Mouse (Mus musculus) cerebellum, adult 11 months (tissue): ENCODE measurements around the gene Olfr1423.
"Not testable (repeated sequence)": the region's sequence is repeated elsewhere in the genome, so short reads cannot be mapped to it uniquely, and the experiment has no call there.

Experiments
- DNase-seq: peaks from one replicate; pipeline ENCODE4 v3.0.0; 2022

Gene Olfr1423

DNA sequence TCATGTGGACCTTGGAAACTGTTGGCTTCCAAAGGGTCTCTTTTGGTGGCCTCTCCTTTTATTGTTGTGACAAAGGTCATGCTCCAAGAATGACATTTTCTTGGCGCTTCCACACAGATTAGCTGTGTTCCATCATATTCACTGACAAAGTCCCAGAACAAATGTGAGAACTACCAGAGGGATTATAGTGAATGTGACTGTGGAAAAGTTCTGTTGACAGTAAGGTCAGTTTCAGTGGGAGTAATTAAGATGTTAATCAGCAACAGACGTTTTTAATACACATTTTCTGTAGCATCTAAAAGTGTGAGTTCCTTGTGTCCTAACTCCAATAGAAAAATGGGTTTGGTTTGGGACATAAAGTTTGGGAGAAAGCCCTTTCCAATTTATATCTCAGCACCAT lies at the start of gene Olfr1423:
Gene Olfr1423 (minus strand): TSS at position 101 of the 400 bp plus-strand sequence.
- DNase-seq: no peak

DNA sequence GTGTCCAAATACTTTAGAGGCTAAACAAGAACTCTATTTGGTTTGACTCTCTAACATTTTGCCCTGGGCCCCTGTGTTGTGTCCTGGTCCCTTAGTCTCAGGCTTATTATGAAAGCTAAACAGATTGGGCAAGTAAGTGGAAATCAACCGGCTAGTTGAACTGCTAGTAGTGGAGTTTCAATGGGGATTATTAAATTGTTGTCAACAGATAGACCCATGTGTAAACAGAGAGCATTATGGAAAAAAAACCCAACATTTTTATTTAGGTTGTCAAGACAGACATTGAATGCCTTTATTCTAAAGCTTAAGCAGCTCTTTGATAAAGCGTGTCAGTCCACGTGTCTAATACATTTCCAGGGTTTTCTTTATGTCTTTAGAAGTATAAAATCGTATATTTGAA lies 36.5 kb upstream of the Olfr1423 start, which contains the start of gene Olfr1425:
Gene Olfr1425 (minus strand): TSS at position 101 of the 400 bp plus-strand sequence.
- not testable (repeated sequence) for DNase-seq

DNA sequence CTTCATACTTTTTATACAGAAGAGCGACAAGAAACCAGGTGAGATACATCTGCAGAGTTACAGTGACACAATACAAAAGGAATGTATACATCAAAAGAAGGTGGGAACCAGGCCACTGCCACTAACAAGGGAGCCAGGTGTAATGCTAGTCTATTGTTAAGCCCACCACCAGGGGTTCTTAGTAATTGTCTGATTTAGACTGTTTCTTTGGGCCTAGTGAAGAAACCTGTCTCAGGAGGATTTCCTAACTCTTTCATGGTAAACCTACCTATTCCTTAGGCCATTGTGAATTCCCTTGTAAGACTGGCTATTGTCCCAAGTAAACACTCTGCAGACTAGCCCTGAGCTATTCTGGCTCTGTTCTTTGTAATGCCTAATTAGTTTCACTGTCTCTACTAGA lies 28.4 kb upstream of the Olfr1423 start:
- DNase-seq: not testable (repeated sequence)

DNA sequence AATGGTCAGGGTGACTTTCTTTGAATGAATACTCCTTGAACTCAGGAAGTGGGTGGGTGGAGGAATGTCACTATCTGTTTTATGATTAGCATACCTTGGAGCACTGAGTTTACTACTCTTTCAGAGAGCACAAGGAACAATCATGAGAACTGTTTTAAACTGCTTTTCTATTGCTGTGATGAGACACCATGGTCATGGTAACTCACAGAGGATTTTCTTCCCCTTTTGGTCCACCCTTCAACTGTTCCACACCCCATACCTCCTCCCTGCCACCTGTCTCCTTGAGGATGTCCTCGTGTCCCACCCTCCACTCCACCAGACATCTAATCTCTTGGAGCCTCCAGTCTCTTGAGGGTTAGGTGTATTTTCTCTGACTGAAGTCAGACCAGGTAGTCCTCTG lies 26.7 kb upstream of the Olfr1423 start:
- DNase-seq: not testable (repeated sequence)

DNA sequence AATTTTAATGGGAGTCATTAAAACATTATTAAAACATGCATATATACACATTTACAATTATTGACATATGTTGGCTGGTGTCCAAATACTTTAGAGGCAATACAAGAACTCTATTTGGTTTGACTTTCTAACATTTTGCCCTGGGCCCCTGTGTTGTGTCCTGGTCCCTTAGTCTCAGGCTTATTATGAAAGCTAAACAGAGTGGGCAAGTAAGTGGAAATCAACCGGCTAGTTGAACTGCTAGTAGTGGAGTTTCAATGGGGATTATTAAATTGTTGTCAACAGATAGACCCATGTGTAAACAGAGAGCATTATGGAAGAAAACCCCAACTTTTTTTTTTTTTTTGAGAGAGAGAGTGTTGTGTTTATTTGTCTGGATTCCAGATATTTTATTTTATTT lies 21.5 kb upstream of the Olfr1423 start, which contains the start of gene Olfr1424:
Gene Olfr1424 (minus strand): TSS at position 101 of the 400 bp plus-strand sequence.
- DNase-seq: not testable (repeated sequence)

DNA sequence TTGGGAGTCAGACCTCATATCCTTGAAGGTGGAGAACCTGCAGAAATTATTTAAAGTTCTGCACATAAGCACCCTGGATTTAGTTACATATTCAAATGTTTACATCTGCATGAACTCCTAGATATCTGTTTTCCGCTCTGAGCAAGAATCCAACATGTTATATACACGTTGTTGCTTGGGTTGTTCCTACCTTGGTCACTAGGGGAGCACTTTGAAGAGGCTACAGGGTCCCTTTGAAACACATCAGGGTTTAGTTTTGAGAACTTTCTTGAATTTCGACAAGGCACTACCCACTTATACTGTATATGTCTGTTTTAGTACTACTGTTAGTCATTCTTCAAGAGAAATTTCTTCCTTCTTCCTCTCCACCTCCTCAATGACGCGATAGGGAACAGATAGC lies 2.0 kb upstream of the Olfr1423 start:
- no peak for DNase-seq

DNA sequence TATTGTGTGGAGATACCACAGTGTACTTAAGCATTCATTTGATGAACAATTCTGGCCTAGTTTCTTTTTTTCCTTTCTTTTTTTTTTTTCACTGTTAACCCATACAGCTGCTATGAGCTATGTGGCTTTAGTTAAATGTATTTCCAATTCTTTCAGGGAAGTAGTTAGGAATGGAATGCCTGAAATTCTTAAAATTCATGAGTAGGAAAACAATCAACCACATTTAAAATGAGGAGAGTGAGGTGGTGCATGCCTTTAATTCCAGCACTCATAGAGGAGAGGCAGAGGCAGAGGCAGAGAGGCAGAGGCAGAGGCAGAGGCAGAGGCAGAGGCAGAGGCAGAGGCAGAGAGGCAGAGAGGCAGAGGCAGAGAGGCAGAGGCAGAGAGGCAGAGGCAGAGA lies 3.4 kb downstream of the Olfr1423 start:
- DNase-seq: no peak

DNA sequence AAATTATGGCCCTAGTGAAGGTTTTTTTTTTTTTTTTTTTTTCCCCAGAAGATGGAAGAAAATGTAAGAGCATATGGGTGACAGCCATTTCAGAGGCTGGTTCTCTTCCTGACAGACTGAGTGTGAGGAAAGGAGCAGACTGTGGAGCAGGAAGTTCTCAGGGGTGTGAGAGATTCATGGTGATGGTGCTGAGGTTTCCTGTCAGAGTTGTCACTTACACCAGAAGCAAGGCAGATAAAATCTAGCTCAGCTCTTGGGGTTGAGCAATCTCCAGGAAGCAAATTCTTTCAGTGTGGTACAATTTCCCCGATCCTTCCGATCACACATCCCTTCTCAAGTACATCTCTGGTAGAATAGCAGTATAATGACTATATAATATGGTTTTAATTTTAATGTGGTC lies 14.5 kb downstream of the Olfr1423 start:
- no peak for DNase-seq

DNA sequence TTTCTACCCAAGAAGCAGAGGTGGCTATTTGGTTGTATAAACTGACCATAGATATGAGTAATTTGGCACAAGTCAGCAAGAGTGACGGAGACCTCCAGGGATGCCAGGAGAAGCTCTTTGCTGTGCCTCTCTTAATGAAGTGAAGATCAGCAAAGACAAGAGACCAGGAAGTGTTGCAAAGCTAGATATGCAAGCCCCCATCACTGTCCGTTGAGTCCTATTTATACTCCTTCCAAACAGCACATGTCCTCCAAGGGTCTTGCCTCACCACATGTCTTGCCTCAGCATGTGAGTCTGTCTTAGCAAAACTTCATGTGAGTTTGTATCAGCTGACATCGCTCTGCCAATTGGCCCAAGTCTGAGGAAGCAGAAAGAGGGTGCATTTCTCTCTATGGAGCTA lies 15.8 kb downstream of the Olfr1423 start:
- no peak for DNase-seq

DNA sequence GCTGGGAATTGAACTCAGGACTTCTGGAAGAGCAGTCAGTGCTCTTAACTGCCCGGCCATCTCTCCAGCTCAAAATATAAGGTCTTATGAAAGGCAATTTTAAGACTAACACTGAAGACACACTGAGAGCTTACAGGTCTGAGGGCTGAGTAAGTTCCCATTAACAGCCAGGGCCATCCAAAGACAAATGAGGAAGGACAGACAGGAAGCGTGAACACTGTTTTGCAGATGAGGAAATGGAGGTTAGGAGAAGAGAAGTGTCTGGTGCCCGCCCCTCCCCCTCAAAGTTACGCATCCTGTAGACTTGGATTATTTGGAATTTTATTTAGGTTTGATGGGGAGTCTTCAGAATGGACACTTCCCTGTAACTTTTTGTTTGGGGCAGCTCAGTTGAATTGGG lies 17.0 kb downstream of the Olfr1423 start:
- DNase-seq: no peak

DNA sequence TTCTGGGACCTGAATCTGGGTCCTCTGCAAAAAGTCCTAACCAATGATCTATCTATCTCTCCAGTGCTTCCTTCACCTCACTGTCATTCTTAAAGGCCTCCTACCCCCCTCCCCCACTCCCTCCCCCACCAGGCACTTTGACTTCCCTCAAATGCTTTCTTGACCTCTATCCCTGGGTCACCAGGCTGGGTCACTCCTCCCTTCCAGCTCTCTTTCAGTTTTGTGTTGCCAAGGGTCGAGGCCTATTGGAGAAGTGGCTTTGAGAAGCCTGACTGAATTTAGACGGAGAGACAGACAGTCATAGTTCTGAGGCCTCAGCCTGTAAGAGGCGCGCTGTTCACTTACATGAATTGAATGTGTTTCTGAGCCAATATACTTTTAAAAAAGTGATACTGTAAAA lies 24.9 kb downstream of the Olfr1423 start:
- DNase-seq: no peak

DNA sequence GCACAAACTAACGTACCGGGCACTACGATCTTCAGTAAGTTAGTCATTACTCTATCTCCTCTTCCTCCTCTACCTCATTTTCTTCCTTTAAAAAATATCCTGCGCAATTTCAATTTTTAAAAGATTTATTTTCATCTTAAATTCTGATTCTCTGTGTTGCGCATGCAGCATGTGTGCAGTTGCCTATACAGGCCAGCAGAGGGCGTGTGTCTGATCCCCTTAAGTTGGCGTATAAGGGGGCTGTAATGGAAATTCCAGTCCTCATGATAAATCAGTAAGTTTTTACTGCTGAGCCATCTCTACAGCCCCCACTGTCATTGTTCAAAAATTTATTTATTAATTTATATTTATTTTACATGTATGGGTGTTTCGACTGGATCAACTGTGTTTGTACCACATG lies 25.4 kb downstream of the Olfr1423 start:
- DNase-seq: no peak

DNA sequence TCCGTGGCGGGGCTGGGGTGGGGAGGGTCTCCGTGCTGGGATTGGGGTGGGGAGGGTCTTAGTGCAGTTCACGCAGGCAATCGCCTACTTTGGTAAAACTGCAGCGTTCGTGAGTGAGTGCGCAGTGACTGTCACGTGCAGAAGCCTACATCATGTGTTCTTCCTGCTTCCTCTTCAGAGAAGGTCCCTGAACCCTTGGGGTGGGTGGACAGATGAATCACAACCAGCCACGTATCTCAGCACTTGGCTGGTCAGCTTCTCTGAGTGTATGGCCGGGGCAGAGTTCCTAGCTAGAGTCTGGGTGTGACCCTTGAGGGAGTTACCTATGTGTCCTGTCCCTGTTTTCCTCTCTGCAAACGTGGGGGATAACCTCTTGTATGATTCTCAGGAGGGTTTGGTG lies 27.9 kb downstream of the Olfr1423 start:
- peak; percentile 39 for DNase-seq

DNA sequence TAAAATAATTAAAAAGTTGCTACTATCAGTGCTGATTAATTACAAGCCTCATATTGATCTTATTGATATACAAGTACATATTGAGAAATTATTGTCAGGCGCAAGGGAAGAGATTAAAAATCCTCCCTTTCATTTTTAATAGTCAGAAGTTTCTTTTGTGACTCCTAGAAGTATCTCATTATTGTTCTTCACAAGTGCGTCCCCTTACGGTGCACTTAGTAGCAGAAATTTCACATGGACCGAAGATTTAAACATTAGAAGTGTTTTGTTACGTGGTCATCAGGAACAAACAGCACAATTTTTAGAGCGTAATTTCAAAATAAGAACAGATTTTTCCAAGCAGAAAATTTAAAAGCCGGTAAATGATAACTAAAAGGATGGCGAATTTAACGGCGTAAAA lies 28.5 kb downstream of the Olfr1423 start:
- no peak for DNase-seq

DNA sequence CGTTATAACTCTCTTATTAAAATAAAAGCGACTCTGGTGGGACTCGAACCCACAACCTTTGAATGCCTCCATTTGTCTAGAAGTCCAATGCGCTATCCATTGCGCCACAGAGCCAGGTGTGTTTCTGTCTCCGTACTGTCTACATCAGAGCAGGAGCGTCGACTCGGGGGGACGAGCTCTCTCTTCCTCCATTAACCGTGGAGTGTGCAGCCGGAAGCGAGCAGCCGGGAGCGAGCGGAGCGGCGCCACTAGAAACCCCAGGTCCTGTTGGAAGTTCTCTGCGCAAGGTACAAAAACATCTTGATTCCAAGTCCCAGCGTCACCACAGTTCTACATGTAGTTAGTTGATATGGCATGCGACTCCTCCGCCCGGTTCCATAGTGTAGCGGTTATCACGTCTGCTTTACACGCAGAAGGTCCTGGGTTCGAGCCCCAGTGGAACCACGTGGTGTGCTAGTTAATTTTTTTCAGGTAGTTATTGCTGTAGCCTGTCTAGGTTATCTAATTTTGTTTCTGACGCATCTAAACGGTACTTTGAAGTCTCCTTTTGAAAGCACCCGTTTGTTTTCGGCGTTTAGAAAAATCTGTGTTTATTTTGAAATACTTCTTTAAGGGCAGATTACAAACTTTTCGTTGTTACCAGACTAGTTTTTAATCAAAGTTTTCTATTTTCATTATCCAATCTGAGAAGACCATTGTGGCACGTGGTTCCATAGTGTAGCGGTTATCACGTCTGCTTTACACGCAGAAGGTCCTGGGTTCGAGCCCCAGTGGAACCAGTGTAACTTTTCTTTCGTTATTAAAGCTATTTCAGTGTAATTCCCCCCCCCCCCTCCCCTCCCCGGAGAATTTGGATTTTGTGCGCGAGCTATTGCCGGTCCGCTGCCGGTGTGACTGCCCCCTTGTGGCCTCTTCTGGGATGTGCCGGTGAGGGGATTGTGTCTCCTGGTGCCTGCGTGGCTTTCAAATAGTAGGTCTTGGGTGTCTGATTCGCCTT lies 29.3 kb downstream of the Olfr1423 start:
- DNase-seq: peak; percentile 84

DNA sequence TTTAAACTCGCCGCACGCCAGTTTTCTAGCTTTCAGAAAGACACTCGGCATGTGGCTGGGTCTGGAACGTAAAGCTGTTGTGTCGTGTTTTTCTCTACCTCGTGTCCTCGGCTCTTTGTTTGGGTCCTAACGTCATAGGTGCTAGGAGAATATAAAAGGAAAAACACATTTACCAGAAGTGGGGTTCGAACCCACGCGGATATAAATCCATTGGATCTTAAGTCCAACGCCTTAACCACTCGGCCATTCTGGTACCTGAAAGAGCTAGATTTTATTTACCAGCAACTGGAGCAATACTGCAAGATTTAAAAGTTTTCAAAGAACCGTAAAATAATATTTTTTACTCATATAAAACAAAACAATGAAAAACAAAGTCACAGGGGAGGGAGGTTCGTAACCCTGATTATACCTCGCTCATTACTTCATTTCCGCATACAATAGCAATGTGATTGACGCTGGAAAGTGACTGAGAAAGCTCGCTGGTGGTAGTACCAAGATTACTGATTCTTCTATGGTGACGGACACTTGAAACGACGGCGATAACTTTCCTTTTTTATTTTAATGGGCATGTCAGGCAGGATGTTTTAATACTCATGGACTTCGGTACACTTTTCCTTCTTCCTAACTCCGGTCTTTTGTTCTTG lies 30.1 kb downstream of the Olfr1423 start:
- DNase-seq: peak; percentile 78

DNA sequence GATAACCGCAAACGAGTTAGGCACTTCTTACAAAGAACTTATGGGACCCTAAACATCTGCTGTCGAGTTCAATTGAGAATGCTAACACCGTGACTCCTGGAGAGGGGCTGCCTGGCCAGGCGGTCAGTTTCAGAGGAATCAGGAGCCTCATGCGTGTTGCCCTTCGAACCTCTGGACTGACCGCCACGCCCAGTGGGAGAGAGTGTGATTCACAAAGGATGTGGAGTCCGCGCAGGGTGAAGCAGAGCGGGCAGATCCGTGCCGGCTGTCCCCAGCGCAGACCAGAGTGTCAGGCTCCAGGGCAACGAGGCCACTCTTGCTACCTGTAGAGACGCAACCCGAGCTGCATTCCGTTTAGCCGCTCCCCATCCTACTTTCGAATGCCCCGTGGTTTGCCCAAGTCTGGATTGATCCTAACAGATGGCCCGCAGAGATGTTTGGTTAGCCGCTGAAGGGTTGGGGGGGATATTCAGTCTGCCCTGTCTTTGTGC lies 30.8 kb downstream of the Olfr1423 start:
- DNase-seq: peak; percentile 55

DNA sequence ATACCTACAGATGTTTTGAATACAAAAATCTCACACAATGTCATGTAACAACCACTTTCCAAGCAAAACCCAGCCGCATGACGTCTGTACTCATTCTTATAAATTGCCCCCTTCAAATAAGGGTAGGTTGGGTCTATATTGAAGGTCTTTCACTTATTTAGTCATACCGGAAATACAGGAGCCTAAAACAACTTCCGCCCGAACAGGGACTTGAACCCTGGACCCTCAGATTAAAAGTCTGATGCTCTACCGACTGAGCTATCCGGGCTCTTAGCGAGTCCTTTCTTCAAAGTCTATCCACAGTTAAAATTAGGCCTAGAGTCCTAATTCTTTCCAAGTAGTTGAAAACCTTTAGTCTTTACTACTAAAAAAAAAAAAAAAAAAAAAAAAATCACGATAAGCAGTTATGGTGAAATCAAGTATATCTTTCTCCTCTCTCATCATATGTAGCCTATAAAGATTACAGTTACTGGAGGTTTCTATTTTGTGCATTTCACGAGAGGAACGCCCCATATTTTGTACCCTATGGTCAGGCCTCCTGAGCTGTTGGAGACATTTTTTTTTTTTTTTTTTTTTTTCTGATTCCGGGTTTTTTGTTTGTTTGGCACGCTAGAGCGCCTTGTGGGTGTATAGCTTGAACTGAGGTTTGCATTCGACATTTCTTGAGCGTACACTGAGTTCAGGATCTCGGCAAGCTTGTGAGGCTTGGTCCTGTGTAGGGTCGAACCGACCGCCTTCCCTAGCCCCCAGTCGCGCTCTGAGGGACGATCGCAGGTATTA lies 31.4 kb downstream of the Olfr1423 start:
- DNase-seq: peak; percentile 64

DNA sequence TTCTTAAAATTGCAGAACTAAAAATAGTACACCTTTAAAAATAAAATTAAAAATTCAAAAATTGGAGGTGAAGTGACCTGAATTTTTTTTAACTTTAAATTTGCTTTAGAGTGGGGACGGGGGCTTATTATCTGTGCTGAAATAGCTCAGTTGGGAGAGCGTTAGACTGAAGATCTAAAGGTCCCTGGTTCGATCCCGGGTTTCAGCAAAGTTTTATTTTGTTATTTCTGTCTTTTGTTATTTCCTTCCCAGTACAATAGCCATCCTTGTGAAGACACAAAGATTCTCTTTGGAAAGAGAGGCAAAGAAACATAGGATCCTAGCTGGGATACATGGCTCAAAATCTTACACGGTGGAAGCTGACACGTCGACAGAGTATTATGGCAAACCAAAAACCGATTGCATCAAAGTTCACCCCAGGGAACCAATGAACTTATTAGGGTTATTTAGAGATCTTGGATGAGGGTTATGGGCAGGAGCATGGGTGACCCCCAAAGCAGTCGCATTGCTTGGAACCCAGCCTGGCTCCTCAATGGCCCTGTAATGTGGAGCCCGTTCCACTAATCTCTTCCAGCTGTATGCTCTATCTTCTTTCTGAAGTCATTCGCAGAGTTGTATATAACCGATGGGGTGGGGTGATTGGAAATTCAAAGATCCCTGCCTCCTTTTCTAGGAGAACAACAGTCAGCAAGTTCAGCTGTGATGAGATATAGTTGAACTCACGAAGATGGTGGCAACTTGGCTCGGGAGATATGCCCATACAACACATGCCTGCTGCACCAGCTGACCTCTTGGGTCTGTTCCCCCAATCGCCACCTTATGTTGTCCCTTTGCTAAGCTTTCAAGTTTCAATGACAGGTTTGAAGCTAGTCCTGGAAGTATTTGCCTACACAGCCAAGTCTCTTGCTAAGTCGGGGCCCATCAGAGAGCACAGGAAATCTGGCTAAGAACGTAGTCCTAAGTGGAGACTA lies 32.4 kb downstream of the Olfr1423 start:
- no peak for DNase-seq

DNA sequence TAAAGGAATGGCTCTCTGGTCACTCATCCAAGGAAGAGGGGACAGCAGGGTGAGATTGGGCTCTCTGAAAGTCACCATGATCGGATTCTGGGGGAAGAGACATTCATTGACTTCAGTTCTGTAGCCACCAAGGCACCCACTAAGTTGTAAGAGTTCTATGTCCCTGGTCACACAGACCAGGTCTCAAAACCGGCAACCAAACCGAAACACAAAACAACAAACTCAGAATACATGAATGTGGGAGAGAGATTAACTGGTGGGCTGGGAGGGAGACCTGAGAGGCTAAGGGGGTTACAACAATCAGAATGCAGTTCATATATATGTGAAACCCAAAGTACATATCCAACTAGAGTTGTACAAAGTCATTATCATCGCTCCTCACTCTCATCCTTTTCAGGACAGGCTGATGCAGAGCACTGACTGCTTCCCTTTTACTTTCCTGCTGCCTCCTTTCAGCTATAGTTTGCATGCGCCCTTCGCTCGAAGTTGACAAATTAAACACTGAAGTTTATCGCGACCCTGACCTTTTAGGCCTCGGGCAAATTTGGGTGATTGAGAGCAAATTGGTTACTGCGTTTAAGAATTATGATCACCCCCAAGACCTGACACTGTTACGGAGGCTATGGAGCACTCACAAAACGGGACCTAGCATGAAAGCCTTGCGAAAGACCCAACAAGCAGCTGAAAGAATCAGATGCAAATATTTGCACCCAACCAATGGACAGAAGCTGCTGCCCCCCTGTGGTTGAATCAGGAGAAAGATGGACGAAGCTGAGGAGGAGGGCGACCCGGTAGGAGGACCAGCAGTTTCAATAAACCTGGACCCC lies 33.8 kb downstream of the Olfr1423 start:
- DNase-seq: peak; percentile 22
